Mouse (Mus musculus) c-Kit-positive CD71-positive TER-119-negative erythroid progenitor cells, embryonic 14.5 days (primary cell): Measurements from ENCODE around the gene Slc10a7.
"Not testable (repeated sequence)": the region's sequence is repeated elsewhere in the genome, so short reads cannot be mapped to it uniquely, and the experiment has no call there.

Experiments used
- DNase-seq: peaks from one replicate; pipeline ENCODE4 v3.0.0-alpha.2; 2013; ENCODE audit warnings: low read depth

Slc10a7 gene

DNA sequence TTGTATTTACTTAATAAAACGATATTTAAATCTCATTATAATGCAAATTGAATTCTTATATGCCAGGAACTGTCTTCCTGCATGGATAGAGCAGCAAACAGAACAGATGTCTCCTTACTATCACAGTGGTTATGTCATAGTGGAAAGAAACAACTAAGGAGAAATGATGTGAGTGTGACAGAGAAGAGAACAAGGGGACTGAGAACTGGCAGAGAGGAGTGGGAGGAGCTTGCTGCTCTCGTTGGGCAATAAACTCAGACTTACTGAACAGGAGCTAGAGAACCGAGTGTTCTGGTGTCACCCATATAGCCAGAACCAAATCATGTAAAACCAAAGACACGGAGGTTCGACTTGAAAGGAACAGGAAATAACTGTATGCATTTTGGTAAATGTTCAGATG lies 158.3 kb downstream of the Slc10a7 start:
- DNase-seq, result no peak

DNA sequence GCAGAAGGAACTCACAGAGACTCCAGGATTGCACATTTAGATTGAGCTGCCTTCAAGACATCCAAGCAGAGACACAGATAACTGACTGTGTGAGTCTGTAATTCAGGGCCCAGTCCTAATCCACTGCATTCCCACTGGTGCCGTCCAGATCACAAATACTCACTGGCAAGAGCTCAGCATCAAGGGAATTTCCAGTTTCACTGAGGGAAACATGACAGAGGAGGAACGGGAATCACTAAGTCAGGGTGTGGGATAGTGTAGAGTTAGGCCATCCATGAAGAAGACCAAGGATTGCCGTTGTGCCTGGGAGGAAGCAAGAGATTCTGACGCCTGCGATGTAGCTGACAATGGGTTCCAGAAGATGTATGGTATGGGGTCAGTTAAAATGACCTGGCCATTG lies 159.1 kb downstream of the Slc10a7 start:
- no peak for DNase-seq

DNA sequence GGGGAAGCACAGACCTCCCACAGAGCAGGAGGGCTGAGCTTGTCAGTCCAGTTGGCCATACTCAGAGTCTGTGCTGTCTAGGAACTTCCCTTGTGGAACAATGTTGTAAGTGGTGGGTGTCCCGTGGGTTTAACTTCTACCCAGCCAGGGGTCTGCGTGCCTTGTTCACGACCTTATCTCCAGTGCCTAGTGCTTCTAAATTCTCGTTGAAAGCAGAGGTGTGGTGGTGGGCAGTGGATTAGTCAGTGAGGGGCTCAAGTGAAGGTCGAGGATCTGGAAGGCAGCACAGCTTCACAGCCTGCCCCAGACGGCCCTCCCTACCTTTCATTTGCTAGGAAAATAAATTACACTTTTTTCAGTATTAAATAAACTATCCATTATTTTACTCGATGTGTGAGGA lies 161.1 kb downstream of the Slc10a7 start:
- no peak for DNase-seq

DNA sequence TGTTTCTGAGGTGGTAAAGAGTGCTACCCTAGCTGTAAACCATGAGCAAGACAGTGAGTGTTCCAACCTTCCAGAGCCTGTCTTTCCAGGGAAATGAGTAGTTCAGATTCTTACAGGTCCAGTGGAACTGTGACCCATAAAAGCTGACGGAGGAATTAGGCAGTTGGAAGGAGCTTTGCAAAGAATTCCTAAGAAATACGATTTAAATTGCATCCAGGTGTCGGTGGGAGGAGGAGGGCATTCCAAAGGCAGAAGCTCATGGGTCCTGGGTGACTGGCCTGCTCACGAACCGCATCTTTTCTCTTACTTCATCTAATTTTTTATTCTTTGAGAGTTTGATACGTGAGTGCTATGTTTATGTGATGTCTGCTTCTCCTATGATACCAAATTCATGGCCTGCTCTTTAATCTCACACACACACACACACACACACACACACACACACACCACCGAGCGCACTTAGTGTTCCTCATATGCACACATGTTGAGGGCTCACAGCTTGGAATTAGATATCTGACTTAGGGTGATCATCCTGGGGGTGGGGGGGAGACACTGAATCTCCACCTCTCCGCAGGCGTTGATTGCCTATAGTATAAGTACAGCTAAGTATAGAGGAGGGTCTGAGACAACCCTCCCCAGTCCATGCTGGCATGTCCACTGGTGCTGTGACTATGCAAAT lies 169.5 kb downstream of the Slc10a7 start:
- DNase-seq, result no peak

DNA sequence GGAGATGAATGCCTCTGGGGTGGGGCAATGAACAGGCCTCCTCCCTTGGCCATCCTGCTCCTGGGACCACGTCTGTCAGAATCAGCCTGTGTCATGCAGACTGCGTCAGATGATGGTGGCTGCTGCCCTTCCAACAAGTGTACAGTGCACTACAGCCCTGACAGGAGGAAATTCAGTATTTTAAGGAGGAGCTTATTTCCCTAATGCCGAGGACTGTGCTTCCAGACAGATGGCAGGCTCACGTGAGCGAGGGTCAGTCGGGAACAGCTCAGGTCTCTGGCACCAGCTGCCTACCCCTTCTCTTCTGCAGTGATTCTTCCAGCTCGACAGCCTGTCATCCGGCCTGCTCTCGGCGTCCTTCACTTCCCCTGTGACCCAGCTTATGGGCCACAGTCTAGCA lies 181.6 kb downstream of the Slc10a7 start:
- no peak for DNase-seq

DNA sequence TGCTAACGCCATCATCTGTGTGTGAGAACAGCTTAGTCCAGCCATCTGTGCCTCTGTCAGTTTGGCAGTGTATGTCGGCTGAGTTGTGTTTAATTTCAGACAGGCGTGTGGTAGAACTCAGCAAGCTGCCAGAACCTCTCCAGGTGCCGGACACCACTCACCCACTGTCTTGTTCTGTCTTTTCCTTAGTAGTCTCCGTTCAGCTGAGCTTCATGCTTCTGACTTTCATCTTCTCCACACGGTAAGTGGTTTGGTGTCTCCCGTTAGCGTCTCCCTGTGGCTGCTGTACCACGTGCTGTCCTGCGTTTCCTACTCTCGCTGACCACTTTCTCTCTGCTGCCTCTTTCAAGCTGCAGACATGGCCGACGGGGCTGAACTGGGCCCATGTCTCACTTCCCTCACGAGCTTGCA lies 189.2 kb downstream of the Slc10a7 start:
- no peak for DNase-seq

DNA sequence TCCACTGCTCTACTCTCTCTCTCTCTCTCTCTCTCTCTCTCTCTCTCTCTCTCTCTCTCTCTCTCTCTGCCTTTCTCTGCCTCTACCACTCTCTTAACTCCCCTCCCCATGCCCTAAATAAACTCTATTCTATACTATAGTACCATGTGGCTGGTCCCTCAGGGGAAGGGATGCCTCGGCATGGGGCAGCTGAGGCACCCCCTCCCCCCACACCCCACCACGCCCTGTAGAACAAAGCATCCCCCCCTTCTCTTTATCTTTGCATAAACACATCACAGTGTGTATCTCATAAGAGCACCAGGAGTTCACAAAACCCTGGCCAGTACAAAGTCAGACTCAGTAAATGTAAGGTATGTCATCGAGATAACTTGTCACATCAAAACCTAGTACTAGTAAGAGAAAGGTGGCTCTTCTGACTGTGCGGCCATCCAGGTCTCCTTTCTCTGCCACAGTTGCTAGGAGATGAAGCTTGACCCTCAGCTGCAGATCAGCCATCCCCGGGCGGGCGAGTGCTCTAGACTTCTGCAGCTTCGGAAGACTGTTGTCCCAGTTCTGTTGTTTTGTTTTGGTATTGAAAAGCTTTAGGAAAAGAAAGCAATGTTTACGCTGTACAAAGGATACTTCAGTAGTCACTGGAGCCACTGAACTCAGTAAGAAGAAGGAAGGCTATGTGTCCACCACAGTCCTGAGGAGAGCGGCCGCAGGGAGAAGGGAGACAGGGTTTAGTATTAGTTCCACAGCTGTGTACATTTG lies 194.1 kb downstream of the Slc10a7 start:
- no peak for DNase-seq

DNA sequence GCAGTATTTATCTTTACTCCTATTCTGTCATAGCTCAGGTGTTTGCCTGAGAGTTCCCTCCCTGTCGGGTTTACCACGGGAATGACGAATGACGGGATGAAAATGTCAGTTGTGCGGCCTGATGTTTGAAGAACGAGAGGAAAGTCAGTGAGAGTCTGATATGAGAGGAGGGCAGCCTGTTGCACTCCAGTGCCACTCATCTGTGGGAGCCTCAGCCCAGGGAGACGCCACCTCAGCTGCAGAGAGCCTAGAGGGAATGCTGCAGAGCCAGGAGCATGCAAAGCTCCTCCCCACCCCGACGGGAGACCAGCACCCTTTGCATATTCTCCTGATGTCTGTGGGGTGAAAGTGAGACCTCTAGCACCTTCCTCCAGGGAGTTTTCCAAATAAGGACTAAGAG lies 196.8 kb downstream of the Slc10a7 start:
- no peak for DNase-seq

DNA sequence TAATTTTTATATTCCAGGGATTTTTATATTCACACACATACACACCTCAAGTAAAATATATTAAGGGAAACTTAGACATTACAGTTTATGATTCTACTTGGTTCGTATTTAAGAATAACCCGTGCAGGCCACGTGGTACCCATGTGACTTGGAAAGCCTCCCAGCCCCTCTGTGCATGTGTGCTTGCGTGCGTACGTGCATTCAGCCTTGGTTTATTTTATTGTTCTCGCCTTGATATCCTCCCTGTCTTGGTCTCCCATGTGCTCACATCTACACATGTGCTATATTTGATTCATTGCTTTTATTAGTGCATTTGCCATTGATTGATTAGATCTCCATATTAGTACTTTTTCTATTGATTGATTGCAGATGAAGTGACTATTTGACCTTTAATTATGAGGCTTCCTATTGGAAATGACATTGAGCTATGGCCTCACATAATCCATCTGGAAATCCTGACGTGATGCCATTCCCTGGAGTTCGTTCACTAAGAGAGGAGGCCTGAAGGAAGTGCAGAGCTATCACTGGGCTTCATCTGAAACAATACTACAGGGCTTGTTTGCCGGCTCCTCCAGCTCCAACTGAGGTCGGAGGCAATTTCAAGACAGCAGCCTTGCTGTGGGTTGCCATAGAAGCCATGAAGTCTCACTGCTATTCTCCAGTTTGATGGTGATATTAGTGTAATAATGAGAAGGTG lies 200.9 kb downstream of the Slc10a7 start:
- DNase-seq, result no peak

DNA sequence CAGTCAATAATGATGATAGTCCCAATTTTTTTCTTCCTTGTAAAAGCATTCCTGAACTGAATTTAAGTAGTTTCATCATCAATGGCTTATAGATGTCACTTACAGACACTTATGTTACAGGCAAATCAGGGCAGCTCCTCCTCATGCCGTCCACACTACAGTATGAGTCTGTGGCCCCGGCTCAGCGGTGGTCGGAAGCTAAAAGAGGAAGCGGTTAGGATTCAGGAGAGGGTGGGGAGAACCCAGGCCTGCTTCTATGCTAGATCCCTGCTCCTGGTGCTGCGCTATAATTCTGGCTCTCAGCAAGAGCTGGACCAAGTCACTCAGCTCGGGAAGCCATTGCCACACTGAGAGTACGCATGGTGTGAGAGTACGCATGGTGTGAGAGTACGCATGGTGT lies 201.8 kb downstream of the Slc10a7 start:
- DNase-seq, result no peak

DNA sequence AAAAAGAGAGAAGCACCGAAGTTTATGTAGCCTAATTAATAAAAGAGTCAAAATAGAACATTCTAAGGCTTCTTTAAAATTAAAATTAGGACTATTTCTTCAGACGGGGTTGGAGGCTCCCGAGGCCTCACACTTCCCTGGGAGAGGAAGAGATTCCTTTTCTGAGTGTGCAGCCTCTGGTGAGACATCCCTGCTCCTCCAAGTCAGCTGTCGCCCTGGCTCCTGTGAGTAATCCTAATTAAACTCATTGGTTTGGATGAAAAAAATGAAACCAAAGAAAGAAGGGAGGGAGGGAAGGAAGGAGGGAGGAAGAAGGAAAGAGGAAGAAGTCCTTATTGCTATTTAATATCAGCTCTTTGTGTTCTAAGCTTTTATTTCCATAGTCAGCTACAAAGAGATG lies 205.7 kb downstream of the Slc10a7 start:
- no peak for DNase-seq

DNA sequence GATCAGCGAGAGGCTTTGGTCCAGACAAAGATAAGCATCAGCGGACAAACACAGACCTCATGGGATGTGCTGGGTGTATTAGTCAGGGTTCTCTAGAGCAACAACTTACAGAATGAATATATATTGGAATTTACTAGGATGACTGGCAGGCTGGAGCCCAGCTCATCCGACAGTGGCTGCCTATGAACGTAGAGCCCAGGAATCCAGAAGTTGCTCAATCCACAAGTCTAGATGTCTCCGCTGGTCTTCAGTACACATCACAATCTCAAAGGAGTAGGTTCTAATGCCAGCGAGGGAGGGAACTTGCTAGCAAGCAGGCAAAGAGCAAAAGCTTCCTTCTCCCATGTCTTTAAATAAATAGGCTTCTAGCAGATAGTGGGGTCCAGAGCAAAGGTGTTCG lies 207.4 kb downstream of the Slc10a7 start:
- DNase-seq, result no peak

DNA sequence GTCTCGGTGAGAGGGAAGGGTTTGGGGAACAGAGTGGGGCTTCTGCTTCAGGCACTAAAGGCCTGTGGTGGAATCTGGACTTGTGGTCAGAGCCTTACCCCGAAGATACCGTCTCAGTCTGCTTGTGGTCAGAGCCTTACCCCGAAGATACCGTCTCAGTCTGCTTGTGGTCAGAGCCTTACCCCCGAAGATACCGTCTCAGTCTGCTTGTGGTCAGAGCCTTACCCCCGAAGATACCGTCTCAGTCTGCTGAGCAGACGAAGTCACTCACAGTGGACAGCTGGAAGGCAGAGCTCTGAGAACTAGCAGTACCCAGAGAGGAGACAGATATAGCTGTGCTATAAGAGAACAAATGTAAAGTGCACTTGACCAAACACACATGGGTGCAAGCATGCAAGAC lies 208.0 kb downstream of the Slc10a7 start:
- DNase-seq, result not testable (repeated sequence)

DNA sequence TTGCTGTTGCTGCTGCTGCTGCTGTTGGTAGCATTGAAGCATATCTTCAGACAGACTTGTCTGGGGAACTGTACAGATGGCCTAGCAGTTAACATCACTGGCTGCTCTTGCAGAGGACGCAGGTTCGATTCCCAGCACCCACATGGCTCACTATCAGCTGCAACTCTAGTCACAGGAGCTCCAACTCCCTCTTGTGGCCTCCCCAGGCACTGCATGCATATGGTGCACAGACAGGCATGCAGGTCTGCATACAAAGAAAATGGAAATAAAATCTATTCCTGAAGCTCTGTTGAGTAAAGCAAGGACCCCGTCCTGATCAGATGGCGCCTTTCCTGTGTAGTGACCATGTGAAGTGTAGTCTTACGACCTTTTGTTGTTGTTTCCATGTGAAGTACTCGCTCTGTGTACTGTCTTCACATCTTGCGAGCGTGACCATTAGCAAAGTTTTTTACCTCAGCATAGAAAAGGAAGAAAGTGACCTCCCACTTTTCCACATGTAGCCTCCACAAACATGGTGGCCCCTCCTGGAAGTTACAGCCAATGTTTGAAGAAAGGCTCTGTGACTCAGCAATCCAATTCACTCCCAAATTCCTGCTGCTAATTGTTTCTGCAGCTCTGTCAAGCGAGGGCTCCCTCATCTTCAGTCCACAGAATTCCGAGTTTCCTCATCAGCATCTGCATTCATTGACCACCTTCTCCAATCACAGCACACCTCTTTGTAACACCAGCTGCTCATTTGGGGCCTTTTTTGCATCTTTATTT lies 210.3 kb downstream of the Slc10a7 start:
- DNase-seq, result no peak

DNA sequence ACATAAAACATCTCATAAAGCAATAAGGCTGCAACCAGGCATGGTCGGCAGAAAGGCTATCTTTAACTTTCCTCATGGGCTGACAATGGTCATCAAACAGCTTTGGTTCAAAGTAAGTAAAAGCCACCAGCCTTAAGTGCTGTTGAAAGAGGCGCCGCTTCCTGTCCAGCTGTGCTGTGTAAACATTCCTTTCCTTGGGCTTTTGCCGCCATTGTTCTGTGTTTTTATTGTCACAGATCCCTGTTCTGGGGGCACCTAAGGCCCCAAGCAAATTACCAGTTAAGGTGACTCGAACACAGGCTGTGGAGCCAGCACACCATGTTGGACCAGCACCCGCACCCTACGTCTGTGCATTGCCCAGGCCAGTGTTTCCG lies 210.9 kb downstream of the Slc10a7 start:
- no peak for DNase-seq

DNA sequence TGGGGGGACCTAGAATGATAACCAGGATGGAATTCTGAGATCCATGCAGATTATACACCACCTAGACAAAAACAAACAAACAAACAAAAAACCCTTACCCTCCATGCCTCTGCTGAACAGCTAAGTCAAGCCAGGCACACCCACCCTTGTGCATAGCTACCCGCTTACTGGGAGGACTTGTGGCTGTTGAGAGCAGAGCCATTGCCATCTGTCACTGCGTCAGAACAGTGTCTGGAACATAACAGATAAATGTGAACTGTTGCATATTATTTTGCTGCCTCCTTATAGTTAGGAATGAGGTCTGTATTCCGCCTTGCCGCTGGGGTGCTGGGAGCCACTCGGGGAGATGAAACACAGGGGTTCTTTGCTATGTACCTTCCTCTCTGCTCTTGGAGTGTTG lies 212.4 kb downstream of the Slc10a7 start:
- no peak for DNase-seq

DNA sequence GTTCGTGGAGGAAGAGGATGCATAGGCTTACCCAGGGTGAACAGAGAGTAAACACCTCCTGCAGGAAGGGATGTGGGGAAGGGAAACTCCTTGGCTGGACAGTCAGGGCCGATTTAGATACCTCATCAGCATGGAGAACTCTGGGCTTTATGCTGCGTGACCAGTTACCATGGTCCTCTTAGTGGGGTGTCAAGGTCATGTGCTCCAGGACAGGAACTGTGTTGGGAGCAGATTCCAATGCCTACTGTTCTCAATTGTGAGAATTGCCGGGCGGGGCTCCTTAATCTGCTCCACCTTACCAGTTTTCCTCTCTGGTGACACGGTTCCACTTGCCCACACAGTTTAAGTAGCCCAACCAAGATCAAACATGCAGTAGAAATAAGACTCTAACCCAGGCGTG lies 213.1 kb downstream of the Slc10a7 start:
- DNase-seq, result no peak

DNA sequence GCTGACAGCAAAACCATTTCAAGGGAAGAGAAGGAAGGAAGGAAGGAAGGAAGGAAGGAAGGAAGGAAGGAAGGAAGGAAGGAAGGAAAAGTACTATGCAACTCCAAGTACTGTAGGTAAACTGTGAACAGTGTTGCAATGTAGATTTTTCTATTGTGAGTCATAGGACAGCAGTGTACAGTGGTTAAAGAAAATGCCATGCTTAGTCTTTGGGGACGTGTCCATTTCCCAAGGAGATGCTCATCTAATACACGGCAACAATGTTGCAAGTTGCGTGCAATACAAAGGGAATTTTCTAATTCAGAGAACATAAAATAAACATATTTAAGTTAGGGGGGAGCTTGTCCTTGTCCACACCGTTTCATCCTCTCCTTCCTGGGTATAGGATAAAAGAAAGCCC lies 215.7 kb downstream of the Slc10a7 start:
- DNase-seq, result no peak

DNA sequence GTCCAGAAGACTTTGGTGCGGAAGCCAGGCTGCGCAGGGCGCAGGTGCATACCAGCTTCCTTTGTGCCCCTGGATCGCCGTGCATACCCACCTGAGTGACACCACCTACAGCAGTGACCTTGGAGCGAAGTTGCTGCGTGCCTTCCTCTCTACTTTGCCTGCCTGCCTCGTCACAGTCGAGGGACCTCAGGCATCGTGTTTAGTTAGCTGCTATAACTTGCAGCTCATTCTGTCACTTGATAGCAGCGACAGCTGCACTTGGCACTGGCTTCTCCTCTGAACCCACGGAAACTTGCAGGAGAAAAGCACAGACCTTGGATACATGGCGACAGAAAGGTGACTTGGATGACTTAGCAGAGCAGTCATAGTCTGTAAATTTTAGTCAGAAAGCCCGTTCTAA lies 219.1 kb downstream of the Slc10a7 start:
- DNase-seq, result no peak

DNA sequence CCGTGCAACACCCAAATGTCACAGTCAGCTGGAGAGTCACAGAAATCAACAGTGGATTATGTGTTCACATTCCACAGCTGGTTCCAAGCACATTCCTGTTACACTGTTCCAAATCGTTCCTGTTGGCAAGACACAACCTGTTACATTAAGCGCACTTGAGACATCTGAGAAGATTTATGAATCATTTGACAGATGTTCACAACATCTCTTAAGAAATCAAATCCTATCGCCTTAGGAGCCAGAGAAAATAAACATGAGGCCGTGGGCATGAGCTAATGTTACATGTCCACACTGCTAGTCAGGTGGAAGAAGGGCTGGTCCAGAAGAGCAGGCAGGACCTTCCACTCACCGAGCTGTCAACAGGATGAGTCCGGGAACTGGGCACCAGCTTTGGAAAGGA lies 223.3 kb downstream of the Slc10a7 start:
- DNase-seq, result no peak

DNA sequence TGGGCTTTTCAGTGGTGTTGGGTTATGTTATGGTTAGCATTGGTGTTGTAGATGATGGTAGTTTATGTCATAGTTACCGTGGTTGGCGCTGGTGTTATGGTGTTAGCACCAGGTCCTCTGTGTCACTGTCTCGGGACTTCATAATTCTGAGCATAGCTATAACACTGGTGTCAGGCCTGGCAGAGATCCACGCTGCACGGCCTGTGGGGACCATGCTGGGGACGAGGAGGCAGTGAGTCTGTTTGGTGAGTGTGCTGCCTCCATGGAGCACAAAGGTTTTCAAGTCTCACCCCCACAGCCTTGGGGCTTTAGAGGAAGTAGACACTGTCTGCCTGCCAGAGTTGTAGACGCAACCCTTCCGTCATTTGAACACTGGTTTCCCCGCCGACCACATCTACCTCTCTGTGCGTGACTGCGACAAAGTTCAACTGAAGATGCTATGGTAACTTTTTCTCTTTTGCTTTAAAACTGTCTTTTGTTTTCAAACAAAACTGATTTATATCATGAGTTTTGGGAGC lies 223.9 kb downstream of the Slc10a7 start:
- no peak for DNase-seq

DNA sequence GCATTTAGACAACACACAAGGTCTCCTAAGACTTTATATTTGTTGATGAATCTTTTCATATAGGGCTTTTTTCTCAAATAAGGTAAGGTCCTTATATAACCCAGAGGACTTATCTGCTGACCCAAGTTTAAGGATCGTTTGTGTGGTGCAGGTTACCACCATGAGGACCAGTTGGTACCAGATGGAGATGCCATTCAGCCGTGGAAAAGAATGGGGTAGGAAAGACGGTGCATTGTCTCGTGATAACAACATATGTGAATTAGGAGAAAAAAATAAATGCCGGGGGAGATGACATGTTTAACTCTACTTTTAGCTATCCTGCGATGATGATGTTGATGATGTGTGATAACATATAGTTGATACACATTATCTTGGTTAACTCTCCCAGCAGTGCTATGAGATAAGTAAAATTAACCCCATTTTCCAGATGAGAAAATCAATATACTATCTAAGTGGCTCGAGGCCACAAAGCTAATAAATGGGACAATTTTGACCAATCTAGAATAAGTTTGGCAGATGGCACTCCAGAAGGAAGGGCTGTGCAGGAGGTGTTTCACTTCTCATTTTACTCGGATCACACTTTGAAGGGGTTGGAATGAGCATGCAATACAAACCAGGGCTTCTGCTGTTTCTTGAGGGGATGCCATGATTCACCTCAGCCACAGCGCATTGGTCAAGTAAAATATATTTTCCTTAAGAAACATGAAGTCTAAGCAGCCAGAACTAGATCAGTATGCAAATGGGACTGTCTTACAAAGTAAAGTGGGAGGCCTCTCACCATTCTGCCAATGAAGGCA lies 225.8 kb downstream of the Slc10a7 start:
- no peak for DNase-seq
